Mouse (Mus musculus): ENCODE measurements at regions not wholly inside any gene's neighbourhood (a gene's known extent, or its start where the extent isn't known, plus 50 kb on each side); places are given as distances from the start of the nearest gene placed in this dataset.

- no peak for DNase-seq (ENCODE audit: low spot score in 2 of 2)
Measured at GRCm38 (mm10) chr5:119464553-119464952, 205.9 kb upstream of the Tbx3 start.

DNA sequence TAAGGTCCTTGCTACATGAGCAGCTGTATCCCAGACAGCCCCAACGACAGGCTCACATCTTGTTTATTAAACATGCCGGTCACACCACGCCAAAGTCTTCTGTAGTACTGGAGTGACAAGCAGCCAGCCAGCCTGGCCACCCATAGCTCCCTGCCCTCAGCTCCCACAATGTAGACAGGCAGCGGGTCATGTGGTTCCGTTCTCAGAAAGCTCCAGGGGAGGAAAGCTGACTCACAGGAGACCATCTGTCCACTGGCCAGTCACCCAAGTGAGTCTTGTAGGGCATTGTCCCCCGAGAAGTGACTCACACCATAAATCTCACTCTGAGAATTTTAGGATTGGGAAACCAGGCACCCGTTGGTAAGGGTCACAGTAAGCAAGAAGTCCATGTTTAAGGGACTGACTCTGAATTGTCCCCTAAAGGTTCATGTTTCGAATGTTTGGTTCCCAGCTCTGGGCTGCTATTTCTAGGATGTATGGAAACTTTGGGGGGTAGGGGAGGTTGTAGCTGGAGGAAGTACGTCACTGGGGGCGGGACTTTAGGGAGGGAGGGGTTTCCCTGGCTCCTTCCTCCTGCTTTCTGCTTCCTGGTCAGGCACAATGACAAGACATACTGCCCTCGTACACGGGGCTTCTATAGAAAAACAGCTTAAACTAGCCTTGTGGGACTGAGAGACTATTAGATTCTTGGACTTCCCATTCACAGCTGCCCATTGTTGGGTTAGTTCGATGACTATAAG, 203.0 kb upstream of the Tbx3 start:
- no peak for DNase-seq (ENCODE audit: low spot score in 2 of 2)

DNA sequence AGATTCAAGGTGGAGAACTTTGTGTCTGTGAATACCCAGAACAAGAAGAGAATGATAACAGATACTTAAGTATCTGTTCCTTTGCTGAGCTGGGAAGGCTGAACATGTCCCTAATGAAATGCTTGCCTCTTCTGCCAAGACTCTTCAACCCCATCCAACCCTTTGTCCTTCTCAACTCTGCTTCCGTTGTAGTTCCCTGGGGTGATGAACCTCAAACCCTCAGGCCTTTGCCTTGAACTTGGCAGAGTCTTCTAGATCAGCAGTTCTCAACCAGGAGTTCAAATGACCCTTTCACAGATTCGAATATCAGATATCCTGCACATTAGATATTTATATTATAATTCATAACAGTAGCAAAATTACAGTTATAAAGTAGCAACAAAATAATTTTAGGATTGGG, 192.5 kb upstream of the Tbx3 start:
- DNase-seq (ENCODE audit: low spot score in 2 of 2): no peak

GRCm38 (mm10) chr5:119478331-119478730, 192.1 kb upstream of the Tbx3 start:
- DNase-seq (ENCODE audit: low spot score in 2 of 2): no peak

DNA sequence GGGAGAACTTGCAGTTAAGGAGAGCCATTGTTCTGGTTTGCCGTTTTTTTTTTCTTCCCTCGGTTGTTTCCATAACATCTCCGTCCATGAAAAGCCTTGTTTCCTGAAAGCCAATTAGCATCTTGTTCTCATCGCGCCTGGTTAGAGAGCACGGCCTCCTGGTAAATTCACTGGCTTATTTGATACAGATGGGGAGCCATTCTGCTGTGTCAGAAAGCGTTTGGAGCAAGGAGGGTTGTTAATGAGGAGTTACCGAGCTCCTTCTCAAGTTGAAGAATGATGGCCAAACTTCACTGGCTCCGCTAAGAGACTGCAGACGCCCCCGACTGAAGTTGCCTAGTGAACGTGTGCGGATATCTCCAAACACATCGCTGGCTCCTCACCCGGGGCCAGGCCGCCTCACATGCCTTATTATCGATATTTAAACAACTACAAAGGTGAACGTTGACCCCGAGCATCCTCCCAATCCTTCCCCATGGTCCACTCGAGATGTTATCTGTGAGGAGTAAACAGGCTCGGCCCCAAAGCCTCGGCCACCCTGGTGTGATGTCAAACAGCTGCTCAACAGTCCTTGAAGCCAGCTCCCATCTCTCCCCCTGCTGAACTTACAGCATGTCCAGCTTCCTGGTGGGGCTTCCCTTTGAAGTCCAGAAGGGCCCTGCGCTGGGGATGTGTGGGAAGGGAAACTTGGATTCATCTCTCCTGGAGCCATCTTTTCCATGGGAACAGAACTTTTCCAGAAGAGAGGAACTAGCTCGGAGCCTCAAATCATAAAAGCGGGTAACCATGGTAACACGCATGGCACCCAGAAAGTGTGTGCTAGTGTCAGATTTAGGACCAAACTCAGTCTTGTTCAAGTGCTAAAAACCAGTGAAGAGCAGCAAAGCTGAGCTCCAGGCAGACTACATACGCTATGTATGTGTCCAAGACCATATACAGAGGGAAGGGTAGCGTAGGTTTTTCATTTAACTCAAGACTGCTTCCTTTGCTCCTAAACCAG, 190.0 kb upstream of the Tbx3 start:
- DNase-seq (ENCODE audit: low spot score in 2 of 2): peak; percentile 6 to 44

GRCm38 (mm10) chr5:119483706-119484105, 186.8 kb upstream of the Tbx3 start:
- DNase-seq (ENCODE audit: low spot score in 2 of 2): no peak

DNA sequence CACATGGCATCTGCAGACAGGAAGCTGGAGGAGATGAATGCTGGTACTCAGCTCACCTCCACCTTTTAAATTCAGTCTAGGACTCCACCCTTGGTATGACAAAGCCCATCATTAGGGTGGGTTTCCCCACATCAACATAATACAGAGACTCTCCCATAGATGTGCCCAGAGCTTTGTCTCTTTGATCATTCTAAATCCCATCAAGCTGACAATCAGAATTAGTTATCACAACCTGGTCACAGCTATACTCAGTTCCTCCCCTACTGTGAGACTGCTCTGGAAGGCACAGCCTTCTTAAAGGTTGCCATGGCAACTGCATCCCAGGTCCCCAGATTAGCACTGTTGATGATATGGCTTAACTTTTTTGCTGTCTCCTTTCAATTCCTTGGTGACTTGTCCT, 184.3 kb upstream of the Tbx3 start:
- no peak for DNase-seq (ENCODE audit: low spot score in 2 of 2)

- DNase-seq (ENCODE audit: low spot score in 2 of 2): no peak
Measured at GRCm38 (mm10) chr5:119487184-119487583, 183.3 kb upstream of the Tbx3 start.

DNA sequence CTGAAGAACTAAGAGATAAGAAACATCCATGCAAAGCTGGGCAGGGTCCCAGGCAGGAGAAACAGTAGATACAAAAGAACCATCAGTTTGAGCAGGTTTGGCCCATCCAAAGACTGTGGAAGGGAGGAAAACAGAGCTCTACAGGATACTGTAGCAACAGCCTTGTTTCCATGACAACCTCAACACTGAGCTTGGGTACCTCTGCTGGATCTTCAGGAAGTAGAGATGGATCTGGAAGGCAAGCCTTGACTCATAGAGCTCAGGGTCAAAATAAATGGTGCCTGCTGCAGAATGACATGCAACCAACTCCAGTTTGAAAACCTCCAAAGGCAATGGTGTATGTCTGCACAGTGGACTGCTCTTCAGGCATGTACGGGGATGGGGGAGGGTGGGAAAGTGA, 173.0 kb upstream of the Tbx3 start:
- no peak for DNase-seq (ENCODE audit: low spot score in 2 of 2)

GRCm38 (mm10) chr5:119498431-119498830, 172.0 kb upstream of the Tbx3 start:
- DNase-seq (ENCODE audit: low spot score in 2 of 2): no peak

DNA sequence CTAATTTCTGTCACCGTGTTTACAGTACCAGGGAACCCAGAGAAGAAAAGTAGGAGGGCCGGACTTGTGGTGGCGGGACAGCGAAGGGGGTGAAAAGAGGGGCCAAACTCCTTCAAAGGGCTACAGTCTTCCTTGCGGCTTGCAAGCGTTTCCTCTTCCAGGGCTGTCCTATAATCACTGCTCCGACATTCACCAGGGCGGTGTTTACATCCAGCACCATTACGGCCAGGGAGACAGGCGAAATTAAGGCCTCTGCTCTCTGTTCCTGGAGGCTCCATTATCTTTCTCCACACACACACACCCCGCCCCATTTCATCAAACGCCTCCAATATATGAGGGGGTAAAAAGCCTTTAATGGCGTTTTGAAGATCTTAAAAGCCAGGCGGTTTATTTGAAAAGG, 162.8 kb upstream of the Tbx3 start:
- no peak for DNase-seq (ENCODE audit: low spot score in 2 of 2)

DNA sequence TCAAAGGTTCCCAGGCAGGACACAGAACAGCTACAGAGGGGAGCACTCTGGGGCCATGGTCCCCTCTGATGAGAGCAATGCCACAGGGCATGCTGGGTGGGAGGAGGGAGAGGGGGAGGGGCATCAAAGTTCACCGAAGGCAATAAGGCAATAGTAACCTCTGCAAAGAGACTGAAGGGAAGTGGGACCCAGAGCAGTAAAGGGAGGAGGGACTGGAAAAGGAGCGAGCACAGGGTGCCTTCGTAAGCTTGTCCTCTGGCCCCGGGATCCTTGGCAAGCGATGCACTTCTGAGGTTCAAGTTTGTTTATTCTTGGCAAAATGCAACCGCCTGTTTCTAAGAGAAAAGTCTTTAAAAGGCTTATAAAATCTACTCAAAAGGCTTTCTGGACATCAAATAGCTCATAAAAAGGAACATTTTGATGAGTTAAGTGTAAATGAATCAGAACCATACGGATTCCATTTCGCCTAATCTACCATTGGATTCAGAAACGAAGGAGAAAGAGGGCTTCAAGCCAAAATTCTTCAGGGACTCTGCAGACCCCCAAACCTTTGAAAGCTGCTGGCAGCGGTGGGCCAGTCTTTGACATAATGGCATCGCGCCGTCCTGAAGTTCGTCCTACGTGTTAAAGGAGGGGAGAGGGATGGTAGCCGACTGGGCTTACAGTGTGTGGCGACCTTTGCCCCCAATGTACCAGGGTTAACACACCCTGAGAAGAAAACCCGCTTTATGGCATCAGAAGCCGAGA, 151.8 kb upstream of the Tbx3 start:
- DNase-seq (ENCODE audit: low spot score in 2 of 2): no peak

DNA sequence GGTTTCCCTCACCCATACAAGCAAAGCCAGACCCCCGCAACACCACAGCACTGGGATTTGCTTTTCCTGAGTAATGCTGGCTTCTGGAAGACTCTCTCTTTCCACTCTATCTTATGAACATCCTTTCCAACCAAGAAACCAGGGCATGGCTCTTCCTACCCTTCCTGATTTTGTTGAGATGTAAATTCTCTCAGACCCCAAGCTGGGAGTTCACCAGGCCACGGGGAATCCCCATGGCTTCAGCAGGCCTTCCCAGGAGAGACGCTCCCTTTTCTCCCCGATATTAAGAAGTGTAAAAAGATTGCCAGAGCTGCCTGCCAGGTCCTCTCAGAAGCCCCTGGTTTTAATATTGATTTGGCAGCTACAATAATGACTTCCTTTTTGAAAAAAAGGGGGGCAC, 146.3 kb upstream of the Tbx3 start:
- DNase-seq (ENCODE audit: low spot score in 2 of 2): no peak

- no peak for DNase-seq (ENCODE audit: low spot score in 2 of 2)
Measured at GRCm38 (mm10) chr5:119525960-119526359, 144.5 kb upstream of the Tbx3 start.

DNA sequence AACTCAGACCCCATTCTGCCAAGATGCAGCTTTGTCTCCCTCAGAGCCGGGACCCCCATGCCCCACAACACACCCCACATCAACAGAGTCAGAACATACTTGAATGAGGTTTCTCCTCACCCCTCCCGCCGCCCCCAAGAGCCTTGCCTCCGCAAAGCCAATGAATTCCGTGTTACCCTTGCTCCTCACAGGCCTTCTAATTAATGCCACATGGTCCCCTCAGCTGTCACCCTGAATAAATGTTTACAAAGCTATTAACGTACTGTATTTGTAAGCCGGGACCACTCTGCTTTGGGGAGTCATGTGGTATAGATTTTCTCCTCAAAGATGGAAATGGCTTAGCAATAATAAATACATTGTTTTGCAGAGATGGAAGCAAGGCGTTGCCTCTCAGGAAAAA, 140.5 kb upstream of the Tbx3 start:
- DNase-seq (ENCODE audit: low spot score in 2 of 2): no peak

- no peak for DNase-seq (ENCODE audit: low spot score in 2 of 2)
Measured at GRCm38 (mm10) chr5:119534946-119535345, 135.5 kb upstream of the Tbx3 start.

- no peak for DNase-seq (ENCODE audit: low spot score in 2 of 2)
Measured at GRCm38 (mm10) chr5:119542836-119543235, 127.6 kb upstream of the Tbx3 start.

DNA sequence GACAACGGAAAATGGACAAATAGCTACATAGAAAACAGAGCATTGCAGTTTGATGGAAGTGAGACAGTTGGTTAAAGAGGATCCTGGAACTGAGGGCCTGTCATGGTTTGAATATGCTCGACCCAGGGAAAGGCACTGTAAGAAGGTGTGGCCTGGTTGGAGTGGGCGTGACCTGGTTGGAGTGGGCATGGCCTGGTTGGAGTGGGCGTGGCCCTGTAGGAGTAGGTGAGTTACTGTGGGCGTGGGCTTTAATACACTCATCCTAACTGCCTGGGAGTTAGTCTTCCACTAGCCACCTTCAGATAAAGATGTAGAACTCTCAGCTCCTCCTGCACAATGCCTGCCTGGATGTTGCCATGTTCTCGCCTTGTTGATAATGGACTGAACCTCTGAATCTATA, 126.8 kb upstream of the Tbx3 start:
- DNase-seq (ENCODE audit: low spot score in 2 of 2): no peak

DNA sequence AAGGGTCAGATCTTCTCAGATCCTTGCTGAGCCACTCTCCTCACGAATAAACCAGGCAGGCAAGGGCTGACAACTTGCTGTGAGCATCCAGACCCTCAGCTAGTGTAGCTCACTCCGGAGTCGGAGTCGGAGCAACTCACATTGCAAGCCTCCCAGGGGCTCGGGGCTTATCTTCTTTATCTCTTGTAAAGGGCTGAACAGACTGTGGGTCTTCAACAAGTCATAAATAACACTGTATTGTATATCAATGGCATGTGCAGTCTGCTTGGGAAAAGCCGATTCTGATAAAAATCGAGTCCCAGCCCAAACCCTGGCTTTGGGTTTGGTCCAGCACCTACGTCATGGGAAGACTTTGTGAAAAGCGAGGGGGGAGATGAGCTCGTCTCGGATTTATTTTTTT, 125.8 kb upstream of the Tbx3 start:
- no peak for DNase-seq (ENCODE audit: low spot score in 2 of 2)

GRCm38 (mm10) chr5:119547070-119547469, 123.4 kb upstream of the Tbx3 start:
- DNase-seq (ENCODE audit: low spot score in 2 of 2): no peak

DNA sequence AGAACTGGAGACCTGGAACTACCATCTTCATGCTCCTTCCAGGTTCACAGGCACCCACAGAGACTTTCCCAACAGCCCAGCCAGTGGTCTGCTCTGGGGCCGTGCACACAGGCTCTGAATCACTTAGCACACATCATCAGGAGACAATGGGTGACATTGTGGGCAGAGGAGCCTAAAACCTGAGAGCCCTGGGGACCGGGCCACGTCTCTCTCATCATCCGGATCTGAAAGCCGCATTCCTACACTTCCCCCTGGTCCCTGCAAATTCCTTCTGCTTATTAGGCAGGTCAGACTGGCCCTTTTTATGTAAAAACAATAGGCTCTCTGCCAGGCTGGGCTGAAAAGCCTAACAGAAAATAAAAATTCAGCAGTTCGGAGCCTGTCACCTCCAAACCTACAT, 119.6 kb upstream of the Tbx3 start:
- DNase-seq (ENCODE audit: low spot score in 2 of 2): no peak

GRCm38 (mm10) chr5:119553469-119553868, 117.0 kb upstream of the Tbx3 start:
- DNase-seq (ENCODE audit: low spot score in 2 of 2): peak; percentile 42 to 78

Data from layer of hippocampus, postnatal 14 days (tissue).